Mouse (Mus musculus): ENCODE results near the gene B4galnt3. TPM values are rescaled to one million over a fixed set of nuclear protein-coding genes. Genes with fewer than 3 reads are reported as not detected.

The B4galnt3 gene
- total RNA-seq, 1 experiment from 2014 or later, result 8.0 TPM

GRCm38 (mm10) chr6:120185012-120185730, 109.2 kb downstream of the B4galnt3 start:
- DNase-seq, result no peak

GRCm38 (mm10) chr6:120183771-120184170, 110.6 kb downstream of the B4galnt3 start:
- no peak for DNase-seq

GRCm38 (mm10) chr6:120182160-120182559, 112.2 kb downstream of the B4galnt3 start:
- DNase-seq, result no peak

DNA sequence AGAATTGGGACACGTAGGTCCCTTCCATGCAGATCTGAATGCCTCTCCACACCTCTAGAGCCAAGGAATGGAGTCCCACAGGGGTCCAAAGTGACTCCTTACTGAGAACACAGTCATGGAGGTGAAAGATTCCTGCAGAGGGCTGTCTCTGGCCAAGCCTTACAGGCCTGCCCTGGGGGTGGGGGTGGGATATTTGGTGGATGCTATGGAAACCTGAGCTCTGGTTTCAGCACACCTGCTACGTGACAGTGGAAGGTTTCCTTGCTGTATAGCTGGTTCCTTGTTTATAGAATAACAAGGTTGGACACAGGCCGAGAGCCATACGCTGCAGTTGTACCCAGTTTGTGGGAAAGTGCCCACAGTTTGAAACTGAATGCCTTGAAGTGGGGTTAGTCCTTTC, 113.9 kb downstream of the B4galnt3 start:
- no peak for DNase-seq

- no peak for DNase-seq
Observed at GRCm38 (mm10) chr6:120179756-120180206, 114.6 kb downstream of the B4galnt3 start.

GRCm38 (mm10) chr6:120179044-120179755, 115.2 kb downstream of the B4galnt3 start:
- DNase-seq, result no peak

- no peak for DNase-seq
Observed at GRCm38 (mm10) chr6:120175650-120176049, 118.7 kb downstream of the B4galnt3 start.

- DNase-seq, result no peak
Observed at GRCm38 (mm10) chr6:120174602-120175115, 119.7 kb downstream of the B4galnt3 start.

- no peak for DNase-seq
Observed at GRCm38 (mm10) chr6:120174028-120174601, 120.2 kb downstream of the B4galnt3 start.

DNA sequence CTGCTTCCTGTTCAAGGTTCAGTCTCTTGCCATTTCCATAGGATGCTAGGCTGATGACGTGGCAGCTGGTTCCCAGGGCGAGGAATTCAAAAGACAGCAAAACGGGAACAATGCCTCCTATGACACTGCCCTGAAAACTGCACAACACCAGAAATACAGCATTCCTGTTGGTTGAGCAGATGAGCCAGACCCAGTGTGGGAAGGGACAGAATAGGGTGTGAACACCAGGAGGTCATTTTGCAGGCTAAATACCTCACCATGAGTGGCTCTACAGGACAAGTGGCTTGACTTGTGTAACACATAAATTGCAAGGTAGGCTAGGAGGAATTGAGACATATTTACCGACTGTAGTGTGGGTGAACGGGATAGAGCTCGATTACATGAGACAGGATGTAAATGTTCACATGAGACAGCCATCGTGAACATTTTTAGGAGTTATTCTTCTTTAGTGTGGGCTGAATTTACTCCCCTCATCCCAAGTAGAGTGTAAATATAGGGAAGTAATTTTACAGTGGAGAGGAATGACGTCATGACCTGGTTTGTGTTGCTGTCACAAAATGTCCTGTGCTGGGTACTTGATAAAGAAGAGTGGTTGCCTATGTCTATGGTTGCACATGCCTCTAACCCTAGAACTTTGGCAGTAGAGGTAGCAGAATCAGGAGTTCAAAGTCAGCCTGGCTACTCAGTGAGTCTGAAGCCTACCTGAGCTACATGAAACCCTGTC, 121.9 kb downstream of the B4galnt3 start:
- no peak for DNase-seq

DNA sequence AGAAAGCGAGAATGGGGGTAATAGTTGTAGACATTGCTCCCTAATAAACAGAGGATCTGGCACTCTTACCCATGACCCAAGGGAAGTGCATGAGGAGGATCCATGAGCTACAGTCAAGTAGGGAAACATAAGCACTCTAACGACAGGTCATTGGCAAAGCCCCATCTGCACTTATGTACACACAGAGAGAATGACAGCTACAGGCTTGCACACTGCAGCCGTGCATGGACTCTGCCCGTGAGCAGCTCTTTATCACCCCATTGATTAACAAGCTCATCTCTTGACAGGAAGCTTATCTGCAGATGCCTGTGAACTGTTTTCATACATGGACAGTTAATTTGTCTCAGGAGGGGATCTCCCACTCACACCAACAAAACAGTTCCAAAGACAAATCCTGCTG, 126.8 kb downstream of the B4galnt3 start:
- no peak for DNase-seq

GRCm38 (mm10) chr6:120164765-120165164, 129.6 kb downstream of the B4galnt3 start:
- DNase-seq, result no peak

DNA sequence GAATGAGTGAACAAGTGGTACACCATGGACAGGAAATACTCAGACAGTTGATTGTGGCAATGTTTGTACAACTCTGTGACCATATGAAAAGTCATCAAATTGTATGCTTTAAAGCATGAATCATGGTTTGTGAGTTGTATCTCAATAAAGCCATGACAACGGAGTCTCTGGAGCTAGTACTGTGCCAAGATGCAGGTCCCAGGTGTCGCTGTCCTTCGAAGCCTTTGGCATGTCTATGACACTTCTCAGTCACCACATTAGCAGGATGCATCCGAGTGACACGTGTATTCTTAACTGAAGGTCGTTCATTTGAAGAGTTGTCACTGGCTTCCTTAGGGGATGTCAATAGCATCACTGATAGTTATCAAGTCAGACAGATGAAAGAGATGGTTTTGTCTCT, 131.4 kb downstream of the B4galnt3 start:
- no peak for DNase-seq

DNA sequence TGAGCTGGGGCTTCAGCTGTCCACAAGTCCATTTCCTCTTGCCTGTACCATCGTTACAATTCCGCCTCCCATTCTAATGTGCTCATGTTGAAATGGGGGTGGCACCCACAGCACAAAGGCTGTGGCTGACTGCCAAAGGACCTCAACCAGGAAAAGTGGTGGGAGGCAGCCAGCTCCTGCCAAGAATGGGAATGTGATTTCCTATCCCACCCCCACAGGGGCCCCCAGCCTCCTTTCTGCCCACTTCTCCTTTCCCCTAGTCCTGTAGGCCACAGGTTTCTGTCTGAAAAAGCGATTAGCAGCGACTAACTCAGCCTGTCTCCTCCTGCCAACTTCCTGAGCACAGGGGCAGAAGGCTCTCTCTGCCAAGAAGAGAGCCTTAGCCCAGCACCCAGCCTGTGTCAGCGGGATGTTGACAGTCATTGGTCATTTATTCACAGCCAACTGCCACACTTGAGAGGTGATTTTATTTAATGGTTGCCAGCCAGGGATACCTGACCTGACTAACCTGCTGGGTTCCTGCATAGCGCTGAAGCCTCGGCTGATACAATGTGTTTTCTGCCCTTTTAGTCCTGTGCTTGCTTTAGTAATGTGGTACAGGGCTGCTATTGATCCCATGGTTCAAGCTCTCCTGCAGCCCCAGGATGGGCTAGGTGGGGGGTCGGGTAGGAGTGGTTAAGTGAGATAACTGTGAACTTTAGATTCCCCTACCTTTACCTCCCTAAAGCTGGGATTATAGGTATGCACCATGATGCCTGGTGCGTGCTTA, 135.0 kb downstream of the B4galnt3 start:
- DNase-seq, result no peak

DNA sequence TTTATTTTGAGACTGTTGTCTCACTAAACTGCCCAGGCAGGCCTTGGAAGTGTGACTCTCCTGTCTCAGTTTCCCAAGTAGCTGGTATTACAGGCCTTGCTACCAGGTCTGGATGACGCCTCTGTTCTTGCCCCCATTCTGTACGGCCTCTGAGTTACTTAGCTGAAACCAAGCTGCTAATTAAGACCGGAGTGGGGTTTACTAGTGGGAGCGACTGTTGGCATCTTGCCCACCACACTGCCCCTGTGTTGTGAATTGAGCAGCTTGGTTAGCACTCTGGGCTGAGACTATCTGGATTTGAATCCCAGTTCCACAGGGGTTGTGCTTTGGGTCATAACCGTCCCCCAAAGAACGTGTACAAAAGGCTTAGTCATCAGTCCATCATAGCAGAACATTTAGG, 136.9 kb downstream of the B4galnt3 start:
- no peak for DNase-seq

DNA sequence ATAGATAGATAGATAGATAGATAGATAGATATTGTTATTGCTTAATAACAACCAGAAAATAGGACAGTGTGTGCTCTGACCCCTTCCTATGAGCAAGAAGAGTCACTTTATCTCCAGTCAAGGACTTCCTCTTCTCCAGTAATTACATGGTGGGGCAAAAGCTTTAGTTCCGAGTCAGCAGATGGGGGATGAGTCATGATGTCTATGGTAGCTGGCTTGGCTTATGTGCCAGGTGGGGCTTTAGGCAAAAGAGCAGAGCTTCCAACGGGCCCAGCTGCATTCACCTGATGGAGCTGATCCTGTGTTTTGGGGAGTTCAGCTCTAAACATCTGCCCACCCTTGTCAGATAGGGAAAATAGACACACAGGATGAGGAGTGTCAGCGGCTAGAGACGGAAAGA, 138.8 kb downstream of the B4galnt3 start:
- DNase-seq, result no peak

DNA sequence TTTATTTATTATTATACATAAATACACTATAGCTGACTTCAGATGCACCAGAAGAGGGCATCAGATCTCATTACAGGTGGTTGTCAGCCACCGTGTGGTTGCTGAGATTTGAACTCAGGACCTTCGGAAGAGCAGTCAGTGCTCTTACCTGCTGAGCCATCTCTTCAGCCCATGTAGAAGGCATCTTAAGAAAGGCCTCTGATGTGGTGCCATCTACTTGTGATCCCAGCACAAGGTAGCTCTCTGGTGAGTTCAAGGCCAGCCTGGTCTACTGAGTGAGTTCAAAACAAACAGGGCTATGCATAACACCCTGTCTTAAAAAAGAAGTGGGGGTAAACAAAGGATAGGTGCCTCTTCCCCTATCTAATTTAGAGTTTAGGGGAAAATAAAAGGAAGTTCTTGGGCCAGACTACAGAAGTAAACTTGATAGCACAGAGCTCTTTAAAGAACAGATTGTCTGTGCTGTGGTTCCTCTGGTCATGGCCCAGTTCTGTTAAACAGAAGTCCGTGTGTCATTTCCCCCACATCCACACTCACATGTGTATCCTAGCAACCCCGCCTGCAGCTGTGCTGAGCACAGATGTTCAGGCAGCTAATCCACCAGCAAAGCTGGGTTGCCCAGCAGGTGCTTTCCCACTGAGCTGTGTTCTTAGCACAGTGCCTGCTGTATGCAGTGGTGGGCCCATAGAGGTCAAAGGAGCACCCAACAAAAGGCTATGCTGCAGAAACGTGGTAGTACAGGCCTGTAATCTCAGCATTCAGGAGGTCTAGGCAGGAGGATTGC, 139.6 kb downstream of the B4galnt3 start:
- DNase-seq, result no peak

Data from adrenal gland, postnatal 25 days (tissue).